Comparison of ENCODE assay signal across 19 mouse cellular contexts in genomic region chr15:11533616-11534015, GRCm38 (mm10).
DNase-seq lines count a peak whose midpoint lies in the region; ATAC-seq and TF ChIP-seq lines count a peak whose summit lies in the region.
"Had no signal": no experiment of that assay in that cellular context is flagged by ENCODE, and none has a peak within 500 bp of the region (broad histone marks: within the 10 kb centered on the region; RNA-seq: fewer than 3 reads in every experiment).

No protein-coding gene starts in this region.

- no peak overlapping the region for H3K4me3 ChIP-seq in lung, embryonic 14.5 days (ENCODE audit: low read depth, low read length)
- no peak overlapping the region for H3K4me3 ChIP-seq in C2C12 (ENCODE audit: insufficient read depth, poor library complexity, severe bottlenecking)
- H3K4me3 ChIP-seq in midbrain, embryonic 10.5 days, result no peak overlapping the region
- H3K4me3 ChIP-seq in hindbrain, embryonic 13.5 days, result no peak overlapping the region
- H3K4me3 ChIP-seq: embryonic facial prominence, embryonic 12.5 days; heart, embryonic 12.5 days; hindbrain, embryonic 15.5 days; limb, embryonic 10.5 days; midbrain, embryonic 12.5 days; stomach, embryonic 15.5 days had no signal

- 50% methylated on average over 1 of the region's 1 CpGs for WGBS in lung, embryonic 14.5 days
- WGBS in midbrain, embryonic 10.5 days, result 96% methylated on average over 1 of the region's 1 CpGs
- WGBS in hindbrain, embryonic 13.5 days, result 94% methylated on average over 1 of the region's 1 CpGs

- TF ChIP-seq CTCF in lung, embryonic 14.5 days (IDR thresholded peaks at IDR 0.05; ENCODE audit: low read depth), result no peak
- TF ChIP-seq CTCF in C2C12 (IDR thresholded peaks at IDR 0.05; ENCODE audit: control insufficient read depth, insufficient read depth, insufficient read length), result no peak

- no peak overlapping the region for H3K9ac ChIP-seq in lung, embryonic 14.5 days
- no peak overlapping the region for H3K9ac ChIP-seq in hindbrain, embryonic 13.5 days
- H3K9ac ChIP-seq: embryonic facial prominence, embryonic 12.5 days; forebrain, postnatal 0 days; heart, embryonic 12.5 days; hindbrain, embryonic 15.5 days; midbrain, embryonic 12.5 days; stomach, embryonic 15.5 days had no signal

- peak; percentile 30 for DNase-seq in lung, embryonic 14.5 days
- DNase-seq in lung, postnatal 10 days, result no peak
- DNase-seq in A20 (ENCODE audit: low read depth, low spot score) (peak; percentile 82), adipocyte (ENCODE audit: low spot score) (peak; percentile 19)
- DNase-seq in midbrain, embryonic 10.5 days (ENCODE audit: low spot score), result no peak
- DNase-seq in frontal cortex, postnatal 36 days (ENCODE audit: low spot score in 2 of 2), result no peak
- DNase-seq: cerebellum, adult 11 months; cerebellum, postnatal 14 days; forebrain, postnatal 0 days; gastrocnemius, postnatal 25 days; right cerebral cortex, postnatal 25 days had no signal

- H3K27me3 ChIP-seq in lung, embryonic 14.5 days (ENCODE audit: insufficient read depth, low read length), result no peaks in the 10 kb centered on the region
- no peaks in the 10 kb centered on the region for H3K27me3 ChIP-seq in C2C12 (ENCODE audit: control insufficient read depth, insufficient read depth, insufficient read length)
- no peaks in the 10 kb centered on the region for H3K27me3 ChIP-seq in midbrain, embryonic 10.5 days (ENCODE audit: low read depth, poor library complexity, severe bottlenecking)
- H3K27me3 ChIP-seq in hindbrain, embryonic 13.5 days, result no peaks in the 10 kb centered on the region
- H3K27me3 ChIP-seq: embryonic facial prominence, embryonic 12.5 days; heart, embryonic 12.5 days; hindbrain, embryonic 15.5 days; midbrain, embryonic 12.5 days; stomach, embryonic 15.5 days had no signal

- no peaks in the 10 kb centered on the region for H3K9me3 ChIP-seq in lung, embryonic 14.5 days (ENCODE audit: low read depth, low read length)
- no peaks in the 10 kb centered on the region for H3K9me3 ChIP-seq in midbrain, embryonic 10.5 days (replicated peaks)
- no peaks in the 10 kb centered on the region for H3K9me3 ChIP-seq in hindbrain, embryonic 13.5 days
- H3K9me3 ChIP-seq: embryonic facial prominence, embryonic 12.5 days; heart, embryonic 12.5 days; hindbrain, embryonic 15.5 days; limb, embryonic 10.5 days; midbrain, embryonic 12.5 days; stomach, embryonic 15.5 days had no signal

- ATAC-seq in lung, embryonic 14.5 days (ENCODE audit: insufficient read depth), result no peak
- no peak for ATAC-seq in hindbrain, embryonic 13.5 days (ENCODE audit: low FRiP score)
- ATAC-seq: forebrain, postnatal 0 days had no signal

- no peaks in the 10 kb centered on the region for H3K79me2 ChIP-seq in C2C12 (ENCODE audit: control insufficient read depth, insufficient read depth)

- peaks cover 10% of the 10 kb centered on the region; the same call in 1 of the 2 replicates for H3K4me1 ChIP-seq in lung, embryonic 14.5 days (ENCODE audit: insufficient read depth)
- peaks cover 4% of the 10 kb centered on the region; the same call in 1 of the 2 replicates for H3K4me1 ChIP-seq in midbrain, embryonic 10.5 days
- peaks cover 5% of the 10 kb centered on the region; the same call in 1 of the 2 replicates for H3K4me1 ChIP-seq in hindbrain, embryonic 13.5 days (replicated peaks)
- H3K4me1 ChIP-seq: hindbrain, embryonic 15.5 days; midbrain, embryonic 12.5 days; stomach, embryonic 15.5 days had no signal

- H3K27ac ChIP-seq in lung, embryonic 14.5 days (ENCODE audit: low read depth), result no peak overlapping the region
- no peak overlapping the region for H3K27ac ChIP-seq in midbrain, embryonic 10.5 days (replicated peaks)
- no peak overlapping the region for H3K27ac ChIP-seq in hindbrain, embryonic 13.5 days
- H3K27ac ChIP-seq: embryonic facial prominence, embryonic 12.5 days; hindbrain, embryonic 15.5 days; limb, embryonic 10.5 days; midbrain, embryonic 12.5 days; stomach, embryonic 15.5 days had no signal

- H3K4me2 ChIP-seq in lung, embryonic 14.5 days, result no peak overlapping the region
- no peak overlapping the region for H3K4me2 ChIP-seq in hindbrain, embryonic 13.5 days
- H3K4me2 ChIP-seq: embryonic facial prominence, embryonic 12.5 days; heart, embryonic 12.5 days; hindbrain, embryonic 15.5 days; midbrain, embryonic 12.5 days; stomach, embryonic 15.5 days had no signal

- no peaks in the 10 kb centered on the region for H3K79me3 ChIP-seq in C2C12 (ENCODE audit: low read depth)

- no peak overlapping the region for H3ac ChIP-seq in C2C12 (ENCODE audit: control insufficient read depth, insufficient read length, low read depth)

- no peaks in the 10 kb centered on the region for H3K36me3 ChIP-seq in lung, embryonic 14.5 days (ENCODE audit: insufficient read depth)
- no peaks in the 10 kb centered on the region for H3K36me3 ChIP-seq in C2C12 (ENCODE audit: control insufficient read depth, insufficient read depth)
- H3K36me3 ChIP-seq in midbrain, embryonic 10.5 days, result no peaks in the 10 kb centered on the region
- no peaks in the 10 kb centered on the region for H3K36me3 ChIP-seq in hindbrain, embryonic 13.5 days
- H3K36me3 ChIP-seq: embryonic facial prominence, embryonic 12.5 days; heart, embryonic 12.5 days; hindbrain, embryonic 15.5 days; limb, embryonic 10.5 days; midbrain, embryonic 12.5 days; stomach, embryonic 15.5 days had no signal

TF ChIP-seq in C2C12, 6 proteins besides CTCF, POLR2A, EP300 and RAD21:
- TF ChIP-seq MAX (IDR thresholded peaks at IDR 0.05), result peak; percentile 54
- no peak for TF ChIP-seq MYOG (IDR thresholded peaks at IDR 0.05; ENCODE audit: control insufficient read depth, extremely low read depth, insufficient read length)
- TF ChIP-seq CEBPB (IDR thresholded peaks at IDR 0.05; ENCODE audit: low read depth), result no peak
TF ChIP-seq in C2C12: peak in this region for 1.

Comparison
In these comparisons a context has a peak if more than half of its experiments do, and no peak if none do; other contexts are left out.
1. DNase-seq: peak in lung, embryonic 14.5 days (single experiment), A20 (single experiment) and adipocyte (single experiment); none in lung, postnatal 10 days (single experiment), midbrain, embryonic 10.5 days (single experiment) and frontal cortex, postnatal 36 days (0 of 2).